Mouse (Mus musculus) E14TG2a.4 (cell line): ENCODE results near the gene Sertad2.

Source experiments
- H3K27me3 ChIP-seq: 2 replicates; pipeline ENCODE4 v1.6.1; 2014; ENCODE audit warnings: low read length, control low read depth; ENCODE audit not compliant: insufficient read depth
- H3K36me3 ChIP-seq: 2 replicates; pipeline ENCODE4 v1.6.1; 2014; ENCODE audit warnings: low read length, control low read depth; ENCODE audit not compliant: insufficient read depth
- H3K4me1 ChIP-seq: replicated peaks from 2 replicates; pipeline ENCODE4 v1.6.1; 2014; ENCODE audit warnings: low read depth, low read length, control low read depth
- H3K4me3 ChIP-seq: replicated peaks from 2 replicates; pipeline ENCODE4 v1.5.1; 2014; ENCODE audit warnings: mild to moderate bottlenecking, low read length
- H3K9me3 ChIP-seq: 2 replicates; pipeline ENCODE4 v1.6.1; 2014; ENCODE audit warnings: low read length, control low read depth
- CTCF ChIP-seq: conservative IDR thresholded peaks from 2 replicates; pipeline ENCODE4 v1.5.1; 2014; ENCODE audit warnings: low read length
- NANOG ChIP-seq: IDR thresholded peaks from 2 replicates; pipeline ENCODE4 v1.6.1; 2014; ENCODE audit warnings: borderline replicate concordance, low read length, mixed read lengths
- POU5F1 ChIP-seq: IDR thresholded peaks from 2 replicates; pipeline ENCODE4 v1.6.1; 2014; ENCODE audit warnings: low read length, borderline replicate concordance

The Sertad2 gene

DNA sequence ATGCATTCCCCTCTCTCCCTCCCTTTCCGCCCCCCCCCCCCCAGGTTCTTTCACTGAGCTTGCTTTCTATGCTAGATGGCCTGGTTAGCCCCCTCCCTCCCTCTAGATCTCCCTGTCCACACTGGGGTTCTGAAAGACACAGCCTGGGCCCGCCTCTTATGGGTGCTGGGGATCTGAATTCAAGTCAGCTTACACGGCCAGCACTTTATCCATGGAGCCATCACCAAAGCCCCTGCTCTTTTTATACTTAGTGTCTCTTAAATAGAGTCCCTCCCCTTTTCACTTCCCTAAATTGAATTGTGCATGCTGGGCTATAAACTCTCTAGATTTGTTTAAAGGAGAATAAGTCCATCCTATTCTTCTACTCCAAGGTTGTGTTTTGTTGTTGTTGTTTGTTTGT, 12.6 kb downstream of the Sertad2 start:
- TF ChIP-seq POU5F1 = no peak
- no peak for TF ChIP-seq CTCF
- no peak for TF ChIP-seq NANOG
- H3K4me3 ChIP-seq = no peak overlapping the region
- no peaks in the 10 kb centered on the region for H3K9me3 ChIP-seq
- H3K27me3 ChIP-seq = no peaks in the 10 kb centered on the region
- H3K4me1 ChIP-seq = peaks cover 61% of the 10 kb centered on the region
- H3K36me3 ChIP-seq = peaks cover 12% of the 10 kb centered on the region

DNA sequence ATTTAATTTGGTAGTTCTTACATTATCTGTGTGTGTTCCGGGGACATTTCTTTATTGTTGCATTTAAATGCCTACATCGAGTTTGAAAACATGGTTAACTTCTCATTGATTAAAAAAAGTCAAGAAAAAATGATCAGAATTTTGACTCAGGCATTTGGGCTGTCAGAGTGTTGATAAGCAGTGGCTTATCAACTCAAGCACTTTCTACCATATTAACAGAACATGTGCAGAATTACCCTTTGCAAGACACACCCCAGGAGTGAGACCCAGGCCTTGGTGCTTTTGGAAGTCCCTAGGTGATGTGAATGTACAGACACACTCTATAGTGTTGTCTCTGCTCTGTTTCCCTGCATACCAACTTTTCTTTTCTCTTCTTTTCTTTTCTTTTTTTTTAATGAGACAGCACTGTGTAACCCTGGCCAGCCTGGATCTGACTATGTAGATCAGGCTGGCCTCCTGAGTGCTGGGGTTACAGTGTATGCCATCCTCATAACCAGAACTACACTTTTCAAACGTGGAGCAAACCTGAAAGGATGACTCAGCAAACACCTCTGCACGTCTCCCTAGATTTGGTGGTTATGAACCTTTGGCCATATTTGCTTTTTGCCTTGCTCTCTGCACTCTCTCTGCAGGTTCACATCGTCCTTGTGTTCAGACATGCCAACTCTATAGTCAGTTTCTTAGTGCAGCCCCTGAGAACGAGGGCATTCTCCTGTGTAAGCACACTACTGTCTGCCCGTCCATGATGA, 13.3 kb downstream of the Sertad2 start:
- no peaks in the 10 kb centered on the region for H3K27me3 ChIP-seq
- no peak for TF ChIP-seq CTCF
- no peak for TF ChIP-seq NANOG
- no peak for TF ChIP-seq POU5F1
- peaks cover 59% of the 10 kb centered on the region for H3K4me1 ChIP-seq
- H3K4me3 ChIP-seq = no peak overlapping the region
- H3K9me3 ChIP-seq = no peaks in the 10 kb centered on the region
- H3K36me3 ChIP-seq = peaks cover 12% of the 10 kb centered on the region

- Histone ChIP-seq H3K9me3 (peaks cover 10% of the 10 kb centered on the region; the same call in 1 of the 2 replicates), H3K4me1 (peaks cover 47% of the 10 kb centered on the region), H3K27me3 (no peaks in the 10 kb centered on the region), H3K4me3 (no peak overlapping the region), H3K36me3 (peaks cover 21% of the 10 kb centered on the region)
- TF ChIP-seq NANOG = no peak
- no peak for TF ChIP-seq CTCF
- TF ChIP-seq POU5F1 = no peak
These were observed 16.3 kb downstream of the Sertad2 start for GRCm38 (mm10) chr11:20559236-20559950.

GRCm38 (mm10) chr11:20559951-20560642, 17.0 kb downstream of the Sertad2 start:
- peaks cover 11% of the 10 kb centered on the region; the same call in 1 of the 2 replicates for H3K9me3 ChIP-seq
- TF ChIP-seq POU5F1 = no peak
- no peak for TF ChIP-seq NANOG
- no peak for TF ChIP-seq CTCF
- H3K4me3 ChIP-seq = no peak overlapping the region
- peaks cover 47% of the 10 kb centered on the region for H3K4me1 ChIP-seq
- H3K36me3 ChIP-seq = peaks cover 22% of the 10 kb centered on the region
- H3K27me3 ChIP-seq = no peaks in the 10 kb centered on the region

GRCm38 (mm10) chr11:20561323-20562002, 18.4 kb downstream of the Sertad2 start:
- Histone ChIP-seq H3K36me3 (peaks cover 20% of the 10 kb centered on the region), H3K4me1 (peaks cover 37% of the 10 kb centered on the region), H3K27me3 (no peaks in the 10 kb centered on the region), H3K9me3 (peaks cover 11% of the 10 kb centered on the region; the same call in 1 of the 2 replicates), H3K4me3 (no peak overlapping the region)
- TF ChIP-seq NANOG (no peak), POU5F1 (no peak), CTCF (no peak)

DNA sequence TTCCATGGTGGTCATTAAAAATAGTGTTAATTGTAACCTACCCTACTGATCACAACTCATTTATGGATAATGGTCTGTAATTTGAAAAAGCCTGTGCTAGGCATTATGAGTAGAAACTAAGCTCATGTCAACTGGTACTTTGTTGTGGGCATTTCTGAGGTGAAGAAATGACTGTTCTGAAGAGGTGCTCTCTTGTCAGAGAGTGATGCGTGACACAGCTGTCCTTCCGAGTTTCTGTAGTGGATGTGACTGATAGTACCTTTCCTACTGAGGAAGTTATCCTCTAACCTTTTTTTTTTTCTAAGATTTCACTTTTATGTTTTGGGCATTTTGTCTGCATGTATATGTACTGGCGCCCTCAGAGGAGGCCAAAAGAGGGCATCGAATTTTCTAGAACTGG, 22.0 kb downstream of the Sertad2 start:
- Histone ChIP-seq H3K27me3 (no peaks in the 10 kb centered on the region), H3K4me3 (no peak overlapping the region), H3K36me3 (peaks cover 14% of the 10 kb centered on the region), H3K4me1 (peaks cover 26% of the 10 kb centered on the region), H3K9me3 (peaks cover 11% of the 10 kb centered on the region; the same call in 1 of the 2 replicates)
- no peak for TF ChIP-seq CTCF
- no peak for TF ChIP-seq NANOG
- no peak for TF ChIP-seq POU5F1

GRCm38 (mm10) chr11:20571702-20572413, 28.8 kb downstream of the Sertad2 start:
- H3K9me3 ChIP-seq = peaks cover 6% of the 10 kb centered on the region; the same call in 1 of the 2 replicates
- TF ChIP-seq NANOG (no peak), POU5F1 (no peak), CTCF (no peak)
- H3K4me3 ChIP-seq = no peak overlapping the region
- peaks cover 21% of the 10 kb centered on the region for H3K4me1 ChIP-seq
- H3K27me3 ChIP-seq = no peaks in the 10 kb centered on the region
- H3K36me3 ChIP-seq = peaks cover 18% of the 10 kb centered on the region
